Mouse (Mus musculus) liver, postnatal 0 days (tissue): ENCODE measurements at regions not wholly inside any gene's neighbourhood (a gene's known extent, or its start where the extent isn't known, plus 50 kb on each side); places are given as distances from the start of the nearest gene placed in this dataset.

Experiments used
- ATAC-seq: fragments of 200-750 bp; cut with Nextera tagmentation; 2 replicates; pipeline ENCODE4 v1.8.0; 2017; ENCODE audit warnings: mild to moderate bottlenecking, moderate library complexity
- DNase-seq: peaks from one replicate; pipeline ENCODE4 v3.0.0-alpha.2; 2016
- H3K27ac ChIP-seq: fragments of 300-500 bp; sonication (generic); 2 replicates; pipeline ENCODE4 v1.5.1; 2014; ENCODE audit warnings: antibody characterized with exemption, moderate library complexity, mild to moderate bottlenecking, low read depth
- H3K27me3 ChIP-seq: fragments of 300-500 bp; sonication (generic); 2 replicates; pipeline ENCODE4 v1.6.1; 2014; ENCODE audit warnings: low read length, control low read depth, mixed read lengths; ENCODE audit not compliant: insufficient read depth
- H3K36me3 ChIP-seq: fragments of 300-500 bp; sonication (generic); replicated peaks from 2 replicates; pipeline ENCODE4 v1.6.1; 2014; ENCODE audit warnings: mild to moderate bottlenecking, control low read depth, low read length, moderate library complexity, mixed read lengths; ENCODE audit not compliant: insufficient read depth
- H3K4me1 ChIP-seq: fragments of 300-500 bp; sonication (generic); 2 replicates; pipeline ENCODE4 v1.6.1; 2014; ENCODE audit warnings: antibody characterized with exemption, mild to moderate bottlenecking, control low read depth; ENCODE audit not compliant: insufficient read depth
- H3K4me2 ChIP-seq: fragments of 300-500 bp; sonication (generic); 2 replicates; pipeline ENCODE4 v1.6.1; 2014; ENCODE audit warnings: low read depth, mild to moderate bottlenecking, low read length, moderate library complexity, mixed read lengths
- H3K4me3 ChIP-seq: fragments of 300-500 bp; sonication (generic); 2 replicates; pipeline ENCODE4 v1.5.1; 2014; ENCODE audit warnings: low read depth, low read length
- H3K9ac ChIP-seq: fragments of 300-500 bp; sonication (generic); replicated peaks from 2 replicates; pipeline ENCODE4 v1.6.1; 2014; ENCODE audit warnings: mild to moderate bottlenecking, moderate library complexity
- H3K9me3 ChIP-seq: fragments of 300-500 bp; sonication (generic); 2 replicates; pipeline ENCODE4 v1.6.1; 2016; ENCODE audit warnings: mild to moderate bottlenecking, control low read depth, low read length, mixed read lengths
- CTCF ChIP-seq: sonication (generic); IDR thresholded peaks from 2 replicates; pipeline ENCODE4 v1.5.1; 2016; ENCODE audit warnings: antibody characterized with exemption, low read depth
- EP300 ChIP-seq: IDR thresholded peaks from 2 replicates; pipeline ENCODE4 v1.6.1; 2016; ENCODE audit warnings: antibody characterized with exemption, low read depth, mild to moderate bottlenecking
- WGBS: fragments of 180-500 bp; shearing (Covaris S2); extraction: QIAGEN DNeasy Blood & Tissue Kit; methylation state at CpG from one replicate; pipeline ENCODE4 v1.1.7; 2014; ENCODE audit not compliant: insufficient replicate concordance; 5-methylcytosine and 5-hydroxymethylcytosine counted together

DNA sequence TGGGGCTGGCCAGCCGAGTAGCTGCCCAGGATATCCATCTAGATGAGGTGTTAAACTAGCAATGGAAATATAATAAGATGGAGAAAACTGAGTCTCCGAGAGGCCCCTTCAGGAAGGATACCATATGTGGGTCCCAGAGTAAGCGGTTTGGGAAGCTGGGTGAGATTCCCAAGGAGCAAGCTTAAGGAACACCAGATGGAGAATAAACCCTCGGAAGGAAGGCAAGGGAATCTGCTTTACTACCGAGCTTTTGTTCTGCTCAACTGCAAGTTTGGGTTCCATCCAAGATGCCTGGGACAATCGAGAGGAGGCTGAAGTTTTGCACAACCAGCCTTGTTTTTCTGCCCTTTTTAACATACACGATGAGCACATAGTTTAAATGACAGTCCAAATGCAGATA lies 164.9 kb upstream of the Osr1 start:
- Histone ChIP-seq H3K4me2 (no peak overlapping the region), H3K9me3 (no peaks in the 10 kb centered on the region), H3K27me3 (no peaks in the 10 kb centered on the region), H3K4me1 (no peaks in the 10 kb centered on the region), H3K36me3 (no peaks in the 10 kb centered on the region), H3K9ac (no peak overlapping the region), H3K4me3 (no peak overlapping the region), H3K27ac (no peak overlapping the region)
- TF ChIP-seq CTCF = no peak
- ATAC-seq (no peak), DNase-seq (no peak)
- WGBS = 64% methylated on average over 7 of the region's 7 CpGs

DNA sequence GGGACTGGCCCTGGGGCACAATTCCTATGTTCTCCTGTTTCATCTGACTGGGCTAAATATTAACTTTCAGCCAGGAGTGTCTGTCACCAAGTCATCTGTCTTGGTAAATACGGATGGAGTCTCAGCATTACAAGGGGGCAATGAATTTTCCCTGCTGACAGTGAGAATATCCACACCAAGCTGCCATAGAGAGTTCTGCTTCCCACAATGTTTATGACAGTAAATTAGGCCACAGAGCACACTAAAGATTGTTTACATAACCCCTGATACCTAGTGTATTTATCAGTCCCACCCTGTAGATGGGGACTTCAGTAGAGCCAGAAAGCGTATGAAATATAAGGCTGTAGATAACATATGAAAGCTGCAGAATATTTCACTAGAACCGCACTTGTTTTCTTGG lies 150.6 kb upstream of the Osr1 start:
- Histone ChIP-seq H3K27ac (no peak overlapping the region), H3K4me3 (no peak overlapping the region), H3K36me3 (no peaks in the 10 kb centered on the region), H3K9me3 (no peaks in the 10 kb centered on the region), H3K9ac (no peak overlapping the region), H3K27me3 (no peaks in the 10 kb centered on the region), H3K4me1 (no peaks in the 10 kb centered on the region), H3K4me2 (no peak overlapping the region)
- ATAC-seq (no peak), DNase-seq (no peak)
- WGBS = 44% methylated on average over 3 of the region's 3 CpGs
- no peak for TF ChIP-seq EP300
- no peak for TF ChIP-seq CTCF

DNA sequence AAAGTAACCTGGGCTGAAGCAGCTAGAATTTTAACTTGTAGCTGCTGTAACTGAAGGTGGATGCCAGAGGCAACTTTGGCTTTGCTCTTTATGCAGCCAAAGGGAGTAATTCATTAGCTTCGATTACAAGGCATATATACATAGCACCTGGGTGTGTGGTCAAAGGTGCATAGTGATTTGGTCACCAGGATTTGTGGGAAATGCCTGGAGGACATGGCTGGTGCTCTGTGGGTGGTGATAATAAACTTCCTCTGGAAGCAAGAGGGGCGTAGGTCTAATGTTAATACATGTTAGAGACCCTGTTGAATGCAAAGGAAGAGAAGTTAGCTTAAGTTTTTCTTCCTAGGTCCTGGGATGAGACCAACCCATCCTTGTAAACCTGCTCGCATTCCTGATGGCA lies 139.3 kb upstream of the Osr1 start:
- ATAC-seq = no peak
- H3K36me3 ChIP-seq = no peaks in the 10 kb centered on the region
- 52% methylated on average over 3 of the region's 3 CpGs for WGBS
- no peak overlapping the region for H3K4me2 ChIP-seq
- H3K9ac ChIP-seq = no peak overlapping the region
- no peak for TF ChIP-seq EP300
- TF ChIP-seq CTCF = no peak
- H3K27me3 ChIP-seq = no peaks in the 10 kb centered on the region
- no peak overlapping the region for H3K4me3 ChIP-seq
- H3K4me1 ChIP-seq = no peaks in the 10 kb centered on the region
- no peak for DNase-seq
- H3K27ac ChIP-seq = no peak overlapping the region
- 0 out of 2 replicates have a peak, but pooled peaks cover 4% of the 10 kb centered on the region for H3K9me3 ChIP-seq

DNA sequence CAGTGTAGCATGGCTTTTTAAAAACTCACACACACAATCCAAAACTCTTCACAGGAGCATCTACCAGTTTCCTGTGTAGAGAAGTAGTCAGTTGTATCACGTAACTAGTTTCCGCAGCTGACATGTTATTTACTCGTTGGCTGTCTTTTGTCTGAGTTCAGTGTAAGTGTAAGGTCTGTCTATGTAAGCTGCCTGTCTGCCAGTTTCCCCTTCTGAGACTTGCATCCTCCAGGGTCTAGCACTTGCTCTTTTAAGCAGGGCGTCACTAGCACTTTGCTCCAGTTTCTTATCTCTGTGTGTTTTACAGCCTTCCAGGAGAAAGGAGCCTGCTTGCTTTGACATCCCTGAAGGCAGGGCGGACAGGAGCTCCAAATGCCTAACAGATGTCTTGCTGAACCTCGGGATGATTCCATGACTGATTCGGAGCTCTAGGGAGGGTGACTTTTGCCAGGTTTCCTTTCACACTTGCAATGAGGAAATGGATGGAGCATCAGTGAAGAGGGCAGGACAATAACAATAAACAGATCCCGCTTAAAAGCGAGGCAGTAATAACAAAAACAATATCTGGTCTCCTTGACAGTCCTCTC lies 131.2 kb upstream of the Osr1 start:
- WGBS = 14% methylated on average over 9 of the region's 9 CpGs
- no peak for DNase-seq
- no peaks in the 10 kb centered on the region for H3K27me3 ChIP-seq
- no peaks in the 10 kb centered on the region for H3K4me1 ChIP-seq
- no peak overlapping the region for H3K4me2 ChIP-seq
- no peaks in the 10 kb centered on the region for H3K9me3 ChIP-seq
- H3K27ac ChIP-seq = no peak overlapping the region
- no peaks in the 10 kb centered on the region for H3K36me3 ChIP-seq
- H3K9ac ChIP-seq = no peak overlapping the region
- no peak for ATAC-seq
- TF ChIP-seq CTCF (no peak), EP300 (no peak)
- no peak overlapping the region for H3K4me3 ChIP-seq

DNA sequence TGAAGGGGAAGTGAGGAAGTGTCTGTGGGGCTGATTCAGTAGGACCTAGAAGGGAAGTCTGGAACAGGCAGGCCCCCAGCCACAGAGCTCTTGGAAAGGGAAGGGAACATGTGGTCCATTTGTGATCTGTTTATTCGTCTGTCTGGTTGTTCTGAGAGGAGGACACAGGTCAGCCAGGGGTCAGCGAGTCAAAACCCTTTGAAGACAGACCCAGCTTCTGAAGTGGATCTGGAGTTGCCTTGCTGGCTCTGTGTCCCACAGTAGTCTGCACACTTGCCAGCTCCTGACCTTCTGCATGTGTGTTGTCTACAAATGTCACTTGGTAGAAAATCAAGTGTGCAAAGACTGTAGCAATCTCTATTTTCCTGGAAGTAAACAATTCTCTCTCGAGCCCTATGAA lies 119.3 kb upstream of the Osr1 start:
- Histone ChIP-seq H3K4me3 (no peak overlapping the region), H3K9me3 (no peaks in the 10 kb centered on the region), H3K4me1 (no peaks in the 10 kb centered on the region), H3K27ac (no peak overlapping the region), H3K4me2 (no peak overlapping the region), H3K27me3 (no peaks in the 10 kb centered on the region), H3K36me3 (no peaks in the 10 kb centered on the region), H3K9ac (no peak overlapping the region)
- ATAC-seq (no peak), DNase-seq (no peak)
- TF ChIP-seq EP300 (no peak), CTCF (no peak)
- 20% methylated on average over 3 of the region's 3 CpGs for WGBS

DNA sequence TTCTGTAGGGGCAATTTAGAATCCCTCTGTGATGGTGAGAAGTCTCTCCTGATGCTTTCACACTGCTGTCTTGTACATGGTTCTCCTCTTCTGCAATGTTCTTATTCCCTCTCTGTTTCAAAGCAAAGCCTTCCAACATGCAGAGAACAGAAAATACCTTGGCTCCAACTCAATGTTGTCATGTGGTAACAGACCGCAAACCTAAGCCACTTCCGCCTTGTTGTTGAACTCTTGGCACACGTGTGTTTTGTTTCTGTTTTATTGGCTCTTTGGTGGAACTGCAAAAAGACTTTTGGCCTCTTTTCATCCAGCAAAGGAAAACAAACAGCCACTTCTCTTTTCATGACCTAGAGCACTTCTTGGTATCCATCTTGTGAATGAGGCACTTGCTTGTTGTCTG lies 109.7 kb upstream of the Osr1 start:
- Histone ChIP-seq H3K27me3 (no peaks in the 10 kb centered on the region), H3K9me3 (no peaks in the 10 kb centered on the region), H3K9ac (no peak overlapping the region), H3K4me1 (no peaks in the 10 kb centered on the region), H3K4me3 (no peak overlapping the region), H3K36me3 (no peaks in the 10 kb centered on the region), H3K4me2 (no peak overlapping the region), H3K27ac (no peak overlapping the region)
- no peak for DNase-seq
- WGBS = 65% methylated on average over 3 of the region's 3 CpGs
- no peak for ATAC-seq
- TF ChIP-seq EP300 = no peak
- TF ChIP-seq CTCF = no peak
